Mouse (Mus musculus) fibroblast of lung, adult 2 months (primary cell): ENCODE results near the gene Nck1.

ENCODE experiments used
- DNase-seq: peaks from one replicate; pipeline ENCODE4 v3.0.0-alpha.2; 2011; ENCODE audit warnings: low read depth

Nck1 gene

DNA sequence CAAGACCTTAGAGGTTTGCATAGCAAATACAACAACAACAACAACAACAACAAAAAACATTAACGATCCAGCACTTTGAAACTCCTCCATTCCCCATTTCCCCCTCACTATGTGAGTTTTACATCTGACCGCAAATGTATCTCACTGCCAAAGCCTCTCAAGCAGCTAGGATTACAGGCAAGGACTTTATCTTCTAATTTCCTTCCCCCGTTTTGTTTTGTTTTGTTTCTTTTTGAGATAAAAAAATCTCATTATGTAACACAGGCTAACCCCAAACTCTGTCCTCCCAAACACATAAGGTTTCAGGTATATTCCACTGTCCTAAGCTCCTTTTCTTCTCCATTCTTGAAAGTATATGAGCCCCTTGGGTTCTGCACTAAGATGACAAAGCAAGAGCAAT, 11.2 kb downstream of the Nck1 start:
- DNase-seq: no peak

GRCm38 (mm10) chr9:100532847-100533505, 13.0 kb downstream of the Nck1 start:
- DNase-seq: no peak

- no peak for DNase-seq
Measured at GRCm38 (mm10) chr9:100531296-100531695, 14.6 kb downstream of the Nck1 start.

GRCm38 (mm10) chr9:100525225-100525624, 20.7 kb downstream of the Nck1 start:
- no peak for DNase-seq

- no peak for DNase-seq
Measured at GRCm38 (mm10) chr9:100522029-100522428, 23.9 kb downstream of the Nck1 start.

- DNase-seq: no peak
Measured at GRCm38 (mm10) chr9:100520586-100520985, 25.3 kb downstream of the Nck1 start.

DNA sequence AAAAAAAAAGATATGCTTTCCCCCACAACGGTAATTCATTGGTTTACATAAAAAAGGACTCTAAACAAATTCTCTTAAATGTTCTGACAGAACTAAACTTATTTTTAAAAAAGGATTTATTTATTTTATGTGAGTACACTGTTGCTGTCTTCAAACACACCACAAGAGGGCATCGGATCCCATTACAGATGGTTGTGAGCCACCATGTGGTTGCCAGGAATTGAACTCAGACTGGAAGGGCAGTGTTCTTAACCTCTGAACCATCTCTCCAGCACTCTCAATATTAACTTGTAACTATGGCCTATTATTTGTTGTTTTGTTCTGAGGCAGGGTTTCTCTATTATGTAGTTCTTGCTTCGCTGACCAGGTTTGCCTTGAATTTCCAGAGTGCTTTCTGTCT, 25.9 kb downstream of the Nck1 start:
- no peak for DNase-seq

- no peak for DNase-seq
Measured at GRCm38 (mm10) chr9:100507581-100507980, 38.4 kb downstream of the Nck1 start.

DNA sequence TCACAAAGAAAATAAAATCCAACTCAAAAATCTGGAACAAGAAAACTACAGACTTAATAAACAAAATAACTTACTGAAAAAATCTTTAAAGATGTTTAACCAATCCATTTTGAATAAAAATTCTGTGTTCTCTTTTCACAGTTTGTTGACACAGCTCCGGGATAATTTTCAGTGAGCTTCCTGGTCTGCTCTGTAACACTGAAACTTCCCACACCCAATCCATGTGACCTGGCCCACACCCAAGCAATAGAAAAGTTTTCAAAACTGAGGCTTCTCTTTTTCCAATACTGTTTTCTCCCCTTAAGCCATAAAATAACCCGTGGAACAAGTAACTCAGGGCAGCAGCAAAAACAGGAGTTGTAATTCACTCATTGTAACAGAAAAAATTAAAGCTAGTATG, 39.3 kb downstream of the Nck1 start:
- no peak for DNase-seq

DNA sequence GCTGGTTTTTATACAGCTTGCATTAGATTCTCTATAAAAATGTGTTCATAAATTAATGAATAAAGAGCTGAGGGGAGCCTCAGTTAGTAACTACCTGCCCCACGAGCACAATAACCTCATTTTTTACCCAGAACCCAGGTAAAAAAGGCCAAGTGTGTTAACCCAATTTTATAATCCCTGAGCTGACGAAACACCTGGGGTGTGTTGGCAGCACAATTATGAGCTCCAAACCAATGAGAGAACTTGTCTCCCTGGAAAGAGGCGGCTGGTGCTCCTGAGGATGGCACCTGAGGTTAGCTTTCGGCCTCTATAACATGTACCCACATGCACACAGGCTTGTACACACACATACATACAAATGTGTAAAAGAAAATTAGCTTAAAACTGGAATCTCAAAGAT, 40.4 kb downstream of the Nck1 start:
- DNase-seq: no peak

GRCm38 (mm10) chr9:100493611-100494261, 52.2 kb downstream of the Nck1 start:
- no peak for DNase-seq

DNA sequence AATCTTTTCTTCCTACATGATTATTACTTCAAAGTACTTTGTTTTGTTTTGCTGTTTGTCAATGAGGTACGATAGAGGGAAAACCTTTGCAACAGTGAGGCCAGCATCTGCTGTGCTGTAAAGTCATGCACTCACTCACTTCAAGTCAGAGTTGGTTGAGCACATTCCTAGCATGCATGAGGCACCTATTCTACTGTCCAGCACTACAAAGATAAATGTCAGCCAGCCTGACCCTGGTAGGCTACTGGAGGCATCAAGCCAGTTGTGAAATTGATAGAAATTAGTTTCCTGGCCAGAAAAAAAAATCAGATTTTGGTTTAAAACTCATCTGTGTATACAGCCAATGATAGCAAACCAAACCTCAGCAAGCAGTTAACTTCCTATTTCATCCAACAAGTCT, 54.5 kb downstream of the Nck1 start:
- no peak for DNase-seq

GRCm38 (mm10) chr9:100488969-100489368, 57.0 kb downstream of the Nck1 start:
- DNase-seq: no peak

DNA sequence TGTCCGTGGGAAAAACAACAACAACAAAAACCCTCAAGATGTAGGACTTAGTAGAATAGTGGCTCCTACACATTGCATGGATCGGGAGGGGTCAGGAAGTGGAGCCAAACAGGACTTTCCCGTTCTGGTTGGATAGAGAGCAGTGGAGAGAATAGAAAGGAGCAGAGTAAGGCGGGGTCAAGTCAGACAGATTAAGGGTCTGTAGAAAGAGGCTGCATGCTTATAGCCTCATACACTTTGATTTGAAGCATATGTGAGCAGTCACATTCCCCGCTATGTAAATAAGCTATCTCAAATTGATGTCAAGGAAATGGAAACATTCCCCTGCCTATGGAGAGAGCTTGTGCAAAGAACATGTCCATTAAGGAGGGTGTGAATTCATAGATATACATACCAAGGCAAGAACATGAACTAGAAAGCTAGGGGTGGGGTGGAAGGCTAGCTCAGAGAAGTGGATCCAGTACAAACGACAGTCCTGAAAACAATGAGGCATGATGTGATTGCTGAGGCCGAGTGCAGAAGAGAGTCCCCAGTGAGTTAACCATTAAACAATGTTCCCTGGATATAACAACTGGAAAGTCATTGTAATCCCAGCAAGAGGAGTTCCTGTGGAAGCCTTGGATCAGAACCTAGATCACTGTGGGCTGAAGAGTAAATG, 57.7 kb downstream of the Nck1 start:
- no peak for DNase-seq

DNA sequence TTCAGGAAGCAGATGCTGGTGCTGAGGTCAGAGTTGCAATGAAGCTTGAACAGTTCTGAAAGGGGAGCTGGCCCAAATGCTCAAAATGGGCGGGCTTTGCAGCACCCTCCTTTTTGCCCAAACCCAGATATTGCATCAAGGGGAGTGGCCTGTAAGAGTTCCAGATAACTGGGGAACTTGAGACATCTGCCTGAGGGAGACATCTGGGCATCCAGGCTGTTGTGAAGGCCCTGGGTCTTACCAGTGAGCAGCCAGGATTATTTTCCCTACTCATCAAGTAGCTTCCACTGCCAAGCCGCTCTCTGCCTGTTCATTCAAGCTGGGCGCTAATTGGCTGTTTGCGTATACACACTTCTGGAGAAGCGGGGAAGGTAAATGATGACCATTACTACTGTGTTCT, 59.5 kb downstream of the Nck1 start, which contains the start of gene Il20rb:
Gene Il20rb, minus strand, starts transcription at position 358 of the 400 bp plus-strand sequence.
- no peak for DNase-seq

DNA sequence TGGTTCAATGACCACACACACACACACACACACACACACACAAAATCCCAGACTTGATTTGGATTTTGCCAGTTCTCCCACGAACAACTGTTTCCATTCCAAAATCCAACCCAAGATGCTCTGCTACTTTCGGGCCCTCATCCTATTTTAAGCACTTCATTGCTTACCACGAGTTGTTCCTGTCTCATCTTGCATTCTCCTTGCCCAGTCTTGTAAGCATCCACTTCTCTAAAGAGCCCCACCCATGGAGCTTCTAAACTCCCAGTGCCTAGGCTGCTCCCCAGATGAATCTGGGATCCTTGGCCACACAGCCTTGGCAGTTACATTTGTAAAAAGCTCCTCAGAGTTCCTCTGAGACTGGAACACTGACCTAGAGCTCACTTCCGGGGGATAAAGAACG, 62.6 kb downstream of the Nck1 start:
- DNase-seq: no peak

DNA sequence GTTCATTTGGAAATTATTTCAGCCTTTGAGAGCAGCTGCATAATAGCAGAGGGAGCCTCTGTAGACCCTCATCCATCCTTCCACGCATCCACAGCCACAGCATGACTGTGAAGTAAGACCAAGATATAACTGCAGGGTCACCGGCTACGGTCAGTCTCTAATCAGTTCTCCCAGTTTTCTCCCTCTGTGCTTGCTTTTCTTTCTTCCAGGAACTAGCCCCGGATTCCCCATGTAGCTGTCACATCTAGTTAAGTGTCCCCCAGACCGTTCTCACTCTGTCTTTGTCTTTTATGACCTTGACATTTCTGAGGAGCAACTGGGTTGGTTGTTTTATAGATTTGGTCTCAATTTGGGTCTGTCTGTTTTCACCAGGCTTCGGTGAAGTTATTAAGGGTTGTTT, 64.3 kb downstream of the Nck1 start:
- DNase-seq: no peak

DNA sequence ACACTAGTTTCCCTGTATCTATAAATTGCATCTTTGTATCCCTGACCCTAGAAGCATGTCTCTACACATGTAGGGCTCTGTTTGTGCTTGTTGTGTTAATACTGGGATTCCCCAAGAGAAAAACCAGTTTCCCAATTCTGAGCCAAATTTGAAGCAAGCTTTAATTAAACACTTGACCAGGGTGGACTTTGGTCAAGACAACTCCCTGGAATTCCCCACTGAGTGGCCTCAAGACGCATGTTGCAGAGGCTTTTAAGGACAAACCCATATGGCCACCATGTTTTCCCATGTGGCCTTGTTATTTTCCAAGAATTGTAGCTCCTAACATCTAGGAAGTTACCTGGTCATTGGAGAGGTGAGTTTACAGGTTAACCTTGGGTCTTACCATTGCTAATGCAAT, 71.9 kb downstream of the Nck1 start:
- DNase-seq: no peak

- no peak for DNase-seq
Measured at GRCm38 (mm10) chr9:100473361-100473760, 72.6 kb downstream of the Nck1 start.

DNA sequence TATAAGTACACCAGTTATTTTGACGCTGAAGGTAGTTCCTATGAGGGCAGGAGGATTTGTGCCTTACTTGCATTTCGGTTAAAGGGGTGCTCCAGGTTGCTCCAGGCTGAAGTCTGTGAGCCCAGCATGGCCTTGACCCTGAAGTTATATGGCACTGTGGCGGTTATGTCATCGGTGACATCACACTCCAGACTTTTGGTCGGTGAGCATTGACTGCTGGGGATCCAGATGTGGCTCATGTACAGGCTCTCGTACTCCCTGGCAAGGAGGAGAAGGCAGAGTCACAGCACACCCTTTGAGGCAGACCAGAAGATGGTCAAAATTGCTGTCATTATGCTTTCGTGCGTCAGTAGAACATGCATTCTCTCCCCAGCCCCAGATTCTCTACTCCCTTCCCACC, 73.0 kb downstream of the Nck1 start:
- DNase-seq: no peak

GRCm38 (mm10) chr9:100471605-100471953, 74.4 kb downstream of the Nck1 start:
- no peak for DNase-seq

DNA sequence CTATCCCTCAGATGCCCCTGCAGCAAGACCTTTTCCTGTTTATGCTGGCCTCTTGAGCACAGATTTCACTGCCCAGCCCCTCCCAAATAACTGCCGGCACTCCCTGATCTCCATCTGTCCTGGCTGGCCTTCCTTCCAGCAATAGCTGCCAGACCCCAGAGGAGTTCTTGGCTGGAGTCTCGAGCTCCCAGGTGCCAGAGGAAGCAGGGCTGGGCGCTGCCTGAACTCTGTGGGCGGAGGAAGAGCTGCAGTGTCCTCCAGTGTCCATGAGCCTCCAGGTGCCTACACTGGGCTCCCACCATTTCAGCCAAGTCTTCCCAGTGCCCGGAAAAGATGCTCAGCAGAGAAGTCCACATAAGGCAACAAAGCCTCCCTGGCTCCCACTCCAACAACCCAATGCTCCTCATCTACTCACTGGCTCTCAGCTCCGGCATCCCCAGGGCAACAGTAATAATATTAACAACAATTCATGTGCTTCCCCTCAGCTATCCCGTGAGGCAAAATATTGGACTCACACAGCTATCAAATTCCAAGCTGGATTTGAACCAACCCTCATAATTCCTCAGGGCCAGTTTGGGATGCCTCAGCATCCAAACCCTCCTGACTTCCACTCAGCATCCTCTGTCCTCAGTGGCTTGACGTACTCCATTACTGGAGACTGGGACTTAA, 74.9 kb downstream of the Nck1 start:
- peak; percentile 76 for DNase-seq

GRCm38 (mm10) chr9:100470228-100470627, 75.7 kb downstream of the Nck1 start:
- no peak for DNase-seq
